Mouse (Mus musculus) large intestine, adult 2 months (tissue): Measurements from ENCODE around the gene Angel2. TPM values are rescaled to one million over a fixed set of nuclear protein-coding genes. Genes with fewer than 3 reads are reported as not detected.
A peak's percentile ranks its signal among the peaks of the same experiment; 100 is the strongest.

Experiments used
- DNase-seq: peaks from one replicate; pipeline ENCODE4 v3.0.0-alpha.2; 2012; ENCODE audit warnings: low read depth, low spot score
- WGBS: fragments of 180-500 bp; shearing (Covaris S2); methylation state at CpG from one replicate; pipeline ENCODE4 v1.1.7; 2018; 5-methylcytosine and 5-hydroxymethylcytosine counted together
- polyA plus RNA-seq: library from polyadenylated mRNA; depleted of rRNA; stranded (reverse); fragments of >200 nt; gene quantifications from 2 replicates; pipeline ENCODE4 v1.2.3, GENCODE M21; 2012; rRNA removed

The Angel2 gene
- polyA plus RNA-seq, 1 experiment, result 19.0 TPM

- whole genome bisulfite sequencing, result 97% methylated on average over 1 of the region's 1 CpGs
- no peak for DNase-seq
Measured at GRCm38 (mm10) chr1:190974833-190975232, 49.9 kb downstream of the Angel2 start.

- WGBS, result 44% methylated on average over 11 of the region's 11 CpGs
- no peak for DNase-seq
Measured at GRCm38 (mm10) chr1:190976887-190977573, 52.1 kb downstream of the Angel2 start.

- 9% methylated on average over 22 of the region's 22 CpGs for WGBS
- DNase-seq, result no peak
Measured at GRCm38 (mm10) chr1:190978001-190978400, 53.1 kb downstream of the Angel2 start.

GRCm38 (mm10) chr1:190978511-190979073 lies 53.7 kb downstream of the Angel2 start:
- DNase-seq, result no peak

GRCm38 (mm10) chr1:190979100-190979563 lies 54.2 kb downstream of the Angel2 start, which contains the start of gene Vash2:
Vash2 (minus strand) TSS chr1:190979296.
- DNase-seq, result peak; percentile 40
- under 1% methylated on average over 38 of the region's 38 CpGs for WGBS

More at GRCm38 (mm10) chr1:190978511-190979073, 53.7 kb downstream of the Angel2 start:
- WGBS, result under 1% methylated on average over 46 of the region's 46 CpGs

GRCm38 (mm10) chr1:190980470-190980869 lies 55.6 kb downstream of the Angel2 start:
- DNase-seq, result no peak
- 79% methylated on average over 1 of the region's 1 CpGs for WGBS

GRCm38 (mm10) chr1:190981412-190981811 lies 56.5 kb downstream of the Angel2 start:
- no peak for DNase-seq
- 87% methylated on average over 4 of the region's 4 CpGs for WGBS

GRCm38 (mm10) chr1:190989437-190990082 lies 64.6 kb downstream of the Angel2 start:
- 84% methylated on average over 9 of the region's 9 CpGs for WGBS
- no peak for DNase-seq

- 51% methylated on average over 7 of the region's 7 CpGs for WGBS
Measured at GRCm38 (mm10) chr1:190995548-190995947, 70.6 kb downstream of the Angel2 start.

GRCm38 (mm10) chr1:190996346-190996877 lies 71.5 kb downstream of the Angel2 start:
- 61% methylated on average over 6 of the region's 6 CpGs for WGBS
- no peak for DNase-seq

More at GRCm38 (mm10) chr1:190995548-190995947, 70.6 kb downstream of the Angel2 start:
- no peak for DNase-seq

Other genes with a start within 250 kb of the Angel2 start
- 9.2 and 10.9 TPM in 2 replicates for gene Rps6kc1, start 13.3 kb upstream of the Angel2 start, polyA plus RNA-seq
- 0.29 and 0.31 TPM in 2 replicates for gene Vash2, start 54.2 kb downstream of the Angel2 start, polyA plus RNA-seq
- 8.1 and 26.4 TPM in 2 replicates for gene Flvcr1, start 101.0 kb downstream of the Angel2 start, polyA plus RNA-seq
- gene Spata45, start 111.5 kb downstream of the Angel2 start, polyA plus RNA-seq, result not detected in 2 replicates
- gene Tatdn3, start 137.8 kb downstream of the Angel2 start, polyA plus RNA-seq, result 4.8 and 6.2 TPM in 2 replicates
- gene Nsl1, start 137.9 kb downstream of the Angel2 start, polyA plus RNA-seq, result 2.7 and 3.5 TPM in 2 replicates
- gene Batf3, start 172.7 kb downstream of the Angel2 start, polyA plus RNA-seq, result 6.5 and 7.5 TPM in 2 replicates
- not detected in 2 replicates for gene Fam71a, start 239.7 kb downstream of the Angel2 start, polyA plus RNA-seq